Mouse (Mus musculus): ENCODE results near the gene Pxylp1. TPM values are rescaled to one million over a fixed set of nuclear protein-coding genes. Genes with fewer than 3 reads are reported as not detected.

Gene Pxylp1
- polyA plus RNA-seq, 1 experiment from 2014 or later: 34.7 TPM

GRCm38 (mm10) chr9:96818822-96819481 is 73.5 kb downstream of the Pxylp1 start:
- H3K4me2 ChIP-seq (ENCODE audit: low read depth, low read length): no peak overlapping the region
- no peak overlapping the region for H3K9ac ChIP-seq (ENCODE audit: low read depth, low read length)
- DNase-seq (ENCODE audit: low spot score) (no peak), ATAC-seq (ENCODE audit: low read depth) (0 out of 2 replicates have a peak, but pooled peaks have one; percentile 25)
- H3K36me3 ChIP-seq (ENCODE audit: control insufficient read depth, insufficient read depth, low read length): no peaks in the 10 kb centered on the region
- no peak overlapping the region for H3K27ac ChIP-seq (replicated peaks; ENCODE audit: low read depth, low read length)
- 62% methylated on average over 11 of the region's 11 CpGs for WGBS
- no peaks in the 10 kb centered on the region for H3K27me3 ChIP-seq (replicated peaks; ENCODE audit: control insufficient read depth, insufficient read depth, low read length)
- no peaks in the 10 kb centered on the region for H3K4me1 ChIP-seq (ENCODE audit: control insufficient read depth, insufficient read depth, low read length)
- no peak overlapping the region for H3K4me3 ChIP-seq (ENCODE audit: low read depth, low read length)
- H3K9me3 ChIP-seq (ENCODE audit: control insufficient read depth, low read length): no peaks in the 10 kb centered on the region

DNA sequence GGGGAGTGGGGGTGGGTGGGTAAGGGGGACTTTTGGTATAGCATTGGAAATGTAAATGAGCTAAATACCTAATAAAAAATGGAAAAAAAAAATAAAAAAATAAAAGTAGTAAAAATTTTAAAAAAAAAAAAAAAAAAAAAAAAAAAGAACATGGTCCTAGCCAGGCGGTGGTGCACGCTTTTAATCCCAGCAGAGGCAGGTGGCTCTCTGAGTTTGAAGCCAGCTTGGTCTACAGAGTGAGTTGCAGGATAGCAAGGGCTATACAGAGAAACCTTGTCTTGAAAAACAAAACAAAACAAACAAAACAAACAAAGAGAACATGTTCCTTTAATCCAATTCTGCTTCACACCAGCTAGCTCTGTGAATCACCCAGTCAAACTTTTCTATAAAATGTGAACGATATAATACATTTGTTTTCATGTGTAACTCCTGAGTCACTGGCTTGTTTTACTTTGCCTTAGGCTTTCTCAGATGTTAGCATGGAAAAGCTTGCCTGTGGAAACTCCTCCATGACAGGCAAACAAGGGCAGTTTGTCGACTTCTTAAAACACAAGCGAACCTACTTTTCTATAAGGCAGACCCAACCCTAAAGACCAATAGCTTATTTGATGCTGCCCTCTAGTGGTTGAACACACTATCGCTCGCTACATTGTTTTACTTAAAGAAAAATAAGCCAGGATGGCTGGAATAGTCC is 74.2 kb downstream of the Pxylp1 start:
- no peak overlapping the region for H3K27ac ChIP-seq (replicated peaks; ENCODE audit: low read depth, low read length)
- WGBS: 36% methylated on average over 7 of the region's 7 CpGs
- no peaks in the 10 kb centered on the region for H3K4me1 ChIP-seq (ENCODE audit: control insufficient read depth, insufficient read depth, low read length)
- H3K9me3 ChIP-seq (ENCODE audit: control insufficient read depth, low read length): no peaks in the 10 kb centered on the region
- no peak overlapping the region for H3K4me2 ChIP-seq (ENCODE audit: low read depth, low read length)
- H3K27me3 ChIP-seq (replicated peaks; ENCODE audit: control insufficient read depth, insufficient read depth, low read length): no peaks in the 10 kb centered on the region
- DNase-seq (ENCODE audit: low spot score) (peak; percentile 93), ATAC-seq (ENCODE audit: low read depth) (peak; percentile 73; the same call in 1 of the 2 replicates)
- no peak overlapping the region for H3K4me3 ChIP-seq (ENCODE audit: low read depth, low read length)
- H3K9ac ChIP-seq (ENCODE audit: low read depth, low read length): no peak overlapping the region
- no peaks in the 10 kb centered on the region for H3K36me3 ChIP-seq (ENCODE audit: control insufficient read depth, insufficient read depth, low read length)

GRCm38 (mm10) chr9:96811996-96812395 is 80.5 kb downstream of the Pxylp1 start:
- H3K4me2 ChIP-seq (ENCODE audit: low read depth, low read length): no peak overlapping the region
- WGBS: 60% methylated on average over 4 of the region's 4 CpGs
- no peaks in the 10 kb centered on the region for H3K4me1 ChIP-seq (ENCODE audit: control insufficient read depth, insufficient read depth, low read length)
- H3K27me3 ChIP-seq (replicated peaks; ENCODE audit: control insufficient read depth, insufficient read depth, low read length): no peaks in the 10 kb centered on the region
- H3K9me3 ChIP-seq (ENCODE audit: control insufficient read depth, low read length): no peaks in the 10 kb centered on the region
- ATAC-seq (ENCODE audit: low read depth) (no peak; the same call in 1 of the 2 replicates), DNase-seq (ENCODE audit: low spot score) (no peak)
- no peak overlapping the region for H3K4me3 ChIP-seq (ENCODE audit: low read depth, low read length)
- H3K9ac ChIP-seq (ENCODE audit: low read depth, low read length): no peak overlapping the region
- H3K36me3 ChIP-seq (ENCODE audit: control insufficient read depth, insufficient read depth, low read length): no peaks in the 10 kb centered on the region
- no peak overlapping the region for H3K27ac ChIP-seq (replicated peaks; ENCODE audit: low read depth, low read length)

GRCm38 (mm10) chr9:96800131-96800825 is 92.2 kb downstream of the Pxylp1 start:
- H3K9me3 ChIP-seq (ENCODE audit: control insufficient read depth, low read length): no peaks in the 10 kb centered on the region
- H3K27me3 ChIP-seq (replicated peaks; ENCODE audit: control insufficient read depth, insufficient read depth, low read length): no peaks in the 10 kb centered on the region
- no peak overlapping the region for H3K27ac ChIP-seq (replicated peaks; ENCODE audit: low read depth, low read length)
- H3K9ac ChIP-seq (ENCODE audit: low read depth, low read length): no peak overlapping the region
- 27% methylated on average over 5 of the region's 5 CpGs for whole genome bisulfite sequencing
- H3K4me3 ChIP-seq (ENCODE audit: low read depth, low read length): no peak overlapping the region
- H3K4me2 ChIP-seq (ENCODE audit: low read depth, low read length): no peak overlapping the region
- peak; percentile 60 for ATAC-seq (ENCODE audit: low read depth)
- DNase-seq (ENCODE audit: low spot score): peak; percentile 75
- H3K4me1 ChIP-seq (ENCODE audit: control insufficient read depth, insufficient read depth, low read length): peaks cover 5% of the 10 kb centered on the region
- H3K36me3 ChIP-seq (ENCODE audit: control insufficient read depth, insufficient read depth, low read length): no peaks in the 10 kb centered on the region

GRCm38 (mm10) chr9:96797311-96797710 is 95.2 kb downstream of the Pxylp1 start:
- Histone ChIP-seq H3K9me3 (ENCODE audit: control insufficient read depth, low read length) (no peaks in the 10 kb centered on the region), H3K4me1 (ENCODE audit: control insufficient read depth, insufficient read depth, low read length) (peaks cover 7% of the 10 kb centered on the region), H3K36me3 (ENCODE audit: control insufficient read depth, insufficient read depth, low read length) (no peaks in the 10 kb centered on the region), H3K27me3 (replicated peaks; ENCODE audit: control insufficient read depth, insufficient read depth, low read length) (no peaks in the 10 kb centered on the region), H3K9ac (ENCODE audit: low read depth, low read length) (no peak overlapping the region), H3K4me3 (ENCODE audit: low read depth, low read length) (no peak overlapping the region), H3K27ac (replicated peaks; ENCODE audit: low read depth, low read length) (no peak overlapping the region), H3K4me2 (ENCODE audit: low read depth, low read length) (no peak overlapping the region)
- 93% methylated on average over 3 of the region's 3 CpGs for WGBS
- ATAC-seq (ENCODE audit: low read depth): no peak
- no peak for DNase-seq (ENCODE audit: low spot score)

DNA sequence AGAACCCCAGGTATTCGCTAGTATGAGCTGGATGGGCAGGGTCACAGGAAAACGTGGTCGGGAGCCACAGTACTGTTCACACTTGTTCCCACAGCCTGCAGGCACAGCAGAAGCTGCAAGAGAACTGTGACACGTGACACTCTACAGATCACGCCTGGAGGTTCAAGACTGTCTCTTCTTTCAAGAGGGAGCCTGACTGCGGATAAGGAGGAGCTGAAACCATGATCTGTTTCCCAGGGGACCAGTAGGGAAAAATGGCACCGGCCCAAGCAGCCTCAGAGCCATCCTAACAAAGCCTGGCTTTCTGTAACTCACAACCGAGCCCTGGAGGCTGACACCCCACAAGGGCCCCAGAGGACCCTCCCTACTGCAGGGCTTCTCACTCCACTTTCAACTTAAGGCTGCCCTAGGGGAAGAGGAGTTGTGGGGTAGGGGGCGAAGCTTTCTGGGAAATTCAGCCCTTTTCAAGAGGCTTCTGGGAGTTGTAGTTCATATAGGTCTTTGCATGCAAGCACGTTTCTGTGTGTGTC is 97.0 kb downstream of the Pxylp1 start:
- Histone ChIP-seq H3K27me3 (replicated peaks; ENCODE audit: control insufficient read depth, insufficient read depth, low read length) (no peaks in the 10 kb centered on the region), H3K4me2 (ENCODE audit: low read depth, low read length) (peak overlapping the region; percentile 83), H3K9ac (ENCODE audit: low read depth, low read length) (peak overlapping the region; percentile 70), H3K36me3 (ENCODE audit: control insufficient read depth, insufficient read depth, low read length) (no peaks in the 10 kb centered on the region), H3K4me3 (ENCODE audit: low read depth, low read length) (peak overlapping the region; percentile 48), H3K4me1 (ENCODE audit: control insufficient read depth, insufficient read depth, low read length) (peaks cover 7% of the 10 kb centered on the region), H3K9me3 (ENCODE audit: control insufficient read depth, low read length) (no peaks in the 10 kb centered on the region), H3K27ac (replicated peaks; ENCODE audit: low read depth, low read length) (peak overlapping the region; percentile 77)
- ATAC-seq (ENCODE audit: low read depth) (peak; percentile 88), DNase-seq (ENCODE audit: low spot score) (peak; percentile 87)
- 3% methylated on average over 10 of the region's 10 CpGs for WGBS

GRCm38 (mm10) chr9:96794601-96795000 is 97.9 kb downstream of the Pxylp1 start:
- H3K4me1 ChIP-seq (ENCODE audit: control insufficient read depth, insufficient read depth, low read length): peaks cover 7% of the 10 kb centered on the region
- ATAC-seq (ENCODE audit: low read depth) (no peak), DNase-seq (ENCODE audit: low spot score) (no peak)
- H3K27ac ChIP-seq (replicated peaks; ENCODE audit: low read depth, low read length): no peak overlapping the region
- WGBS: 97% methylated on average over 2 of the region's 2 CpGs
- H3K4me3 ChIP-seq (ENCODE audit: low read depth, low read length): no peak overlapping the region
- H3K9me3 ChIP-seq (ENCODE audit: control insufficient read depth, low read length): no peaks in the 10 kb centered on the region
- H3K4me2 ChIP-seq (ENCODE audit: low read depth, low read length): no peak overlapping the region
- no peaks in the 10 kb centered on the region for H3K36me3 ChIP-seq (ENCODE audit: control insufficient read depth, insufficient read depth, low read length)
- H3K9ac ChIP-seq (ENCODE audit: low read depth, low read length): no peak overlapping the region
- no peaks in the 10 kb centered on the region for H3K27me3 ChIP-seq (replicated peaks; ENCODE audit: control insufficient read depth, insufficient read depth, low read length)

DNA sequence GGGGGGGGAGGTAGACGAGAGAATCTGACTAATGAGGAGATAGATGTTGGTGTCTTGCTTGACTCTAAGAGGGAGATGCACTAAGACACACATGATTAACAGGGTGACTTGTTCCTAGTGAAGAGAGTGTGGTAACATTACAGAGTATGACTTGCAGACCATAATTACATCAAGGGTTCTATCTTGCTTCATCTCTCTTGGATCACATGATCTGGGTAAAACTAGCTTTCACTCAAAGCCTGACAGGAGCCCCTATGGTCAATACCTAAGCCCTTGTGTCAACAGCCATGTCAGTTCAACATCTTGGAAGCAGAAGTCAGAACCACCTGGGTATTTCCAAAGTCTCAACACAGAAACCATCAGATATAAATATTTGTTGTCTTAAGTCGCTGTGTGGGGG is 99.9 kb downstream of the Pxylp1 start:
- Histone ChIP-seq H3K4me2 (ENCODE audit: low read depth, low read length) (no peak overlapping the region), H3K36me3 (ENCODE audit: control insufficient read depth, insufficient read depth, low read length) (no peaks in the 10 kb centered on the region), H3K27ac (replicated peaks; ENCODE audit: low read depth, low read length) (no peak overlapping the region), H3K9me3 (ENCODE audit: control insufficient read depth, low read length) (no peaks in the 10 kb centered on the region), H3K27me3 (replicated peaks; ENCODE audit: control insufficient read depth, insufficient read depth, low read length) (no peaks in the 10 kb centered on the region), H3K4me3 (ENCODE audit: low read depth, low read length) (no peak overlapping the region), H3K9ac (ENCODE audit: low read depth, low read length) (no peak overlapping the region), H3K4me1 (ENCODE audit: control insufficient read depth, insufficient read depth, low read length) (peaks cover 7% of the 10 kb centered on the region)
- WGBS: 71% methylated on average over 2 of the region's 2 CpGs
- no peak for ATAC-seq (ENCODE audit: low read depth)
- DNase-seq (ENCODE audit: low spot score): no peak
